Mouse (Mus musculus) gastrocnemius, adult 18-20 months (tissue): ENCODE measurements at regions not wholly inside any gene's neighbourhood (a gene's known extent, or its start where the extent isn't known, plus 50 kb on each side); places are given as distances from the start of the nearest gene placed in this dataset.
A peak's percentile ranks its signal among the peaks of the same experiment; 100 is the strongest.

Experiments used
- DNase-seq: peaks from one replicate; pipeline ENCODE4 v3.0.0; 2021; ENCODE audit warnings: low spot score

- no peak for DNase-seq
Observed at GRCm38 (mm10) chr10:98041766-98042165, 315.2 kb upstream of the C030005K15Rik start.

GRCm38 (mm10) chr10:98043873-98044272, 317.3 kb upstream of the C030005K15Rik start:
- DNase-seq: no peak

- no peak for DNase-seq
Observed at GRCm38 (mm10) chr10:98044579-98044978, 318.0 kb upstream of the C030005K15Rik start.

GRCm38 (mm10) chr10:98073432-98073831, 346.9 kb upstream of the C030005K15Rik start:
- DNase-seq: no peak

- DNase-seq: no peak
Observed at GRCm38 (mm10) chr10:98084881-98085280, 358.3 kb upstream of the C030005K15Rik start.

GRCm38 (mm10) chr10:98116296-98116695, 389.7 kb upstream of the C030005K15Rik start:
- DNase-seq: no peak

- no peak for DNase-seq
Observed at GRCm38 (mm10) chr10:98125713-98126112, 399.2 kb upstream of the C030005K15Rik start.

GRCm38 (mm10) chr10:98135026-98135425, 408.5 kb upstream of the C030005K15Rik start:
- DNase-seq: no peak

- DNase-seq: no peak
Observed at GRCm38 (mm10) chr10:98145773-98146172, 419.2 kb upstream of the C030005K15Rik start.

GRCm38 (mm10) chr10:98146998-98147863, 420.7 kb upstream of the C030005K15Rik start:
- DNase-seq: no peak

- DNase-seq: no peak
Observed at GRCm38 (mm10) chr10:98155982-98156381, 429.4 kb upstream of the C030005K15Rik start.

- DNase-seq: peak; percentile 29
Observed at GRCm38 (mm10) chr10:98185666-98186065, 459.1 kb upstream of the C030005K15Rik start.

- DNase-seq: no peak
Observed at GRCm38 (mm10) chr10:98196852-98197251, 470.3 kb upstream of the C030005K15Rik start.

- DNase-seq: no peak
Observed at GRCm38 (mm10) chr10:98210246-98210645, 483.7 kb upstream of the C030005K15Rik start.

- DNase-seq: no peak
Observed at GRCm38 (mm10) chr10:98212876-98213587, 486.5 kb upstream of the C030005K15Rik start.

GRCm38 (mm10) chr10:98231017-98231416, 504.5 kb upstream of the C030005K15Rik start:
- no peak for DNase-seq

GRCm38 (mm10) chr10:98231705-98232235, 505.2 kb upstream of the C030005K15Rik start:
- DNase-seq: no peak

- no peak for DNase-seq
Observed at GRCm38 (mm10) chr10:98248311-98248710, 521.8 kb upstream of the C030005K15Rik start.

GRCm38 (mm10) chr10:98257980-98258707, 531.6 kb upstream of the C030005K15Rik start:
- no peak for DNase-seq

GRCm38 (mm10) chr10:98259283-98259682, 532.7 kb upstream of the C030005K15Rik start:
- DNase-seq: no peak

- no peak for DNase-seq
Observed at GRCm38 (mm10) chr10:98268511-98268910, 542.0 kb upstream of the C030005K15Rik start.

GRCm38 (mm10) chr10:98291617-98292016, 565.1 kb upstream of the C030005K15Rik start:
- no peak for DNase-seq
